Mouse (Mus musculus) gastrocnemius, postnatal 25 days (tissue): ENCODE data around the gene Obscn. TPM values are rescaled to one million over a fixed set of nuclear protein-coding genes. Genes with fewer than 3 reads are reported as not detected.
A peak's percentile ranks its signal among the peaks of the same experiment; 100 is the strongest.

ENCODE experiments used
- DNase-seq: peaks from one replicate; pipeline ENCODE4 v3.0.0; 2022
- long read RNA-seq, 2 experiments: library from polyadenylated mRNA; stranded (forward); transcript quantifications; one replicate each; pipeline ENCODE4 v2.0.0; 2021
- total RNA-seq, 2 experiments: library from RNA; stranded (reverse); gene quantifications; 1 replicate in 1 of 2; 2 replicates in 1 of 2; pipeline ENCODE4 v1.2.3; 2021

Gene Obscn
- total RNA-seq: 1,000 to 10,000 TPM; 1,440 to 1,520 TPM
- long read RNA-seq, experiment 1, partial matches to known transcripts: 123 of 274 reads
- long read RNA-seq, experiment 1, other reads (novel, unspliced or antisense): 151 of 274 reads
- long read RNA-seq, experiment 2, partial matches to known transcripts: 190 of 352 reads
- long read RNA-seq, experiment 2, other reads (novel, unspliced or antisense): 162 of 352 reads

GRCm38 (mm10) chr11:59135904-59136452, at the start of gene Obscn:
Gene Obscn, minus strand, starts transcription at chr11:59136402.
- DNase-seq: no peak

GRCm38 (mm10) chr11:59185490-59185889, 49.3 kb upstream of the Obscn start:
- no peak for DNase-seq

- peak; percentile 68 for DNase-seq
Observed at GRCm38 (mm10) chr11:59183821-59184220, 47.6 kb upstream of the Obscn start.

GRCm38 (mm10) chr11:59182864-59183331, 46.7 kb upstream of the Obscn start, which contains the start of gene Gjc2:
Gene Gjc2, minus strand, starts transcription at chr11:59183213.
- peak; percentile 71 for DNase-seq

- no peak for DNase-seq
Observed at GRCm38 (mm10) chr11:59176921-59177320, 40.7 kb upstream of the Obscn start.

GRCm38 (mm10) chr11:59176475-59176874, 40.3 kb upstream of the Obscn start:
- DNase-seq: no peak

GRCm38 (mm10) chr11:59174189-59174838, 38.1 kb upstream of the Obscn start:
- DNase-seq: no peak

- no peak for DNase-seq
Observed at GRCm38 (mm10) chr11:59170549-59170948, 34.3 kb upstream of the Obscn start.

GRCm38 (mm10) chr11:59169807-59170206, 33.6 kb upstream of the Obscn start:
- DNase-seq: no peak

- no peak for DNase-seq
Observed at GRCm38 (mm10) chr11:59165616-59166241, 29.5 kb upstream of the Obscn start.

GRCm38 (mm10) chr11:59164384-59164783, 28.2 kb upstream of the Obscn start:
- no peak for DNase-seq

GRCm38 (mm10) chr11:59163255-59164236, 27.3 kb upstream of the Obscn start, which contains the start of gene Iba57:
Gene Iba57, minus strand, starts transcription at chr11:59163739.
- DNase-seq: peak; percentile 99

GRCm38 (mm10) chr11:59162443-59163254, 26.4 kb upstream of the Obscn start:
- DNase-seq: no peak

GRCm38 (mm10) chr11:59161398-59161797, 25.2 kb upstream of the Obscn start:
- peak; percentile 76 for DNase-seq

- DNase-seq: no peak
Observed at GRCm38 (mm10) chr11:59159558-59159957, 23.4 kb upstream of the Obscn start.

- no peak for DNase-seq
Observed at GRCm38 (mm10) chr11:59159099-59159498, 22.9 kb upstream of the Obscn start.

- DNase-seq: no peak
Observed at GRCm38 (mm10) chr11:59155900-59156299, 19.7 kb upstream of the Obscn start.

GRCm38 (mm10) chr11:59154220-59154619, 18.0 kb upstream of the Obscn start:
- no peak for DNase-seq

- no peak for DNase-seq
Observed at GRCm38 (mm10) chr11:59151729-59152128, 15.5 kb upstream of the Obscn start.

GRCm38 (mm10) chr11:59149302-59149701, 13.1 kb upstream of the Obscn start:
- DNase-seq: no peak

GRCm38 (mm10) chr11:59142962-59143361, 6.8 kb upstream of the Obscn start:
- DNase-seq: no peak
